Mouse (Mus musculus): ENCODE measurements around the gene Prr13. TPM values are rescaled to one million over a fixed set of nuclear protein-coding genes. Genes with fewer than 3 reads are reported as not detected.

Gene Prr13
- polyA plus RNA-seq, 1 experiment from 2014 or later, result 95.9 TPM

DNA sequence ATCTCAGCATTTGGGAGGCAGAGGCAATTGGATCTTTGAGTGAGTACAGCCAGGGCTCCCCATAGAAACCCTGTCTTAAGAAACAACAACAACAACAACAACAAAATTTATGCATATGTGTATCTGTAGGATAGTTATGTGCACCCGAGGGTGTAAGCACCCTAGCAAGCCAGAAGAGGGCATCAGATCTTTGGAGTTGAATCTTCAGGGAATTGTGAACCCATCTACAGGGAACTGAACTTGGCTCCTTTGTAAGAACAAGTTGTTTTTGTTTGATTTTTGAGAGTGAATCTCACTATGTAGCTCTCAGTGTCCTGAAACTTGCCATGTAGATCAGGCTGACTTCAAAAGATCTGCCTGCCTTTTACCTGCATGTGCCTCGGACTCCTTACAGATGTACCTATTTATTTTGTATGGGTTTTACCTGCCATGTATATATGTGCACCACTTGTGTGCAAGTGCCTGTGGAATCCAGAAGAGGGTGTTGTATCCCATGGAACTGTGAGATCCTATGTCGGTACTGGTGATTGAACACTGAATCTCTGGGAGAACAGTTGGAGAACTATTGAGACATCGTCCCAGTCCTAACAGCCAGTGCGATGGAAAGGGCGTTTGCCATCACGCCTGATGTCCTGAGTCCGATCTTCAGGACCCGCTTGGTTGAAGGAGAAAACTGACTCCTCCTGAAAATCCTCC lies 10.0 kb downstream of the Prr13 start:
- no peaks in the 10 kb centered on the region for H3K27me3 ChIP-seq (replicated peaks; ENCODE audit: control insufficient read depth, insufficient read depth, low read length)
- ATAC-seq (ENCODE audit: low read depth) (no peak), DNase-seq (ENCODE audit: low spot score) (no peak)
- H3K4me1 ChIP-seq (ENCODE audit: control insufficient read depth, insufficient read depth, low read length), result peaks cover 15% of the 10 kb centered on the region
- no peaks in the 10 kb centered on the region for H3K9me3 ChIP-seq (ENCODE audit: control insufficient read depth, low read length)
- WGBS, result 94% methylated on average over 9 of the region's 9 CpGs
- peaks cover 9% of the 10 kb centered on the region for H3K36me3 ChIP-seq (ENCODE audit: control insufficient read depth, insufficient read depth, low read length)
- no peak overlapping the region for H3K27ac ChIP-seq (replicated peaks; ENCODE audit: low read depth, low read length)
- no peak overlapping the region for H3K4me2 ChIP-seq (ENCODE audit: low read depth, low read length)
- H3K9ac ChIP-seq (ENCODE audit: low read depth, low read length), result no peak overlapping the region
- no peak overlapping the region for H3K4me3 ChIP-seq (ENCODE audit: low read depth, low read length)

DNA sequence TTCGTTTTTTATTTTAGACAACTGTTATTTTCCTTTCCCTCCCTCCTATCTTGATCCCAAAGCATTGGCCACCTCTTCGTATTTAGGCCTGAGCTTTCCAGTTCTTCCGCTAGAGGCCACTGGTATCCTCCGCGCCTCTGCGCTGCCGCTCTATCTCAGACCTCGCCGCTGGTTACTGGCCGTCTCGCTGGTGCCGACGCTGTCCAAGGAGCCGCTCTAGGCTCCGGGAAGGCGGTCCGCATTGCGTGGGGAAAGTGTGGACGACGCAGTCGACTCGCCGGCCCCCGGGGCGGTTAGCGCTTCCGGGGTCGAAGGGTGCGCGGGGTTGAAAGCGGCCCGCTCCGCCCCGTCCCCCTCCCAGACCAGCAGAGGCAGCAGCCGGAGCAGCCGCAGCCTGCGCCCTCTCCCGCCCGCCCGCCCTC lies 11.4 kb downstream of the Prr13 start, which contains the start of gene Pcbp2:
TSS of gene Pcbp2 (plus strand) at position 357 of the 422 bp plus-strand sequence.
- peak within 1 kb of the TSS; percentile 82 for H3K9ac ChIP-seq (ENCODE audit: low read depth, low read length)
- DNase-seq (ENCODE audit: low spot score), result peak; percentile 99
- H3K27ac ChIP-seq (replicated peaks; ENCODE audit: low read depth, low read length), result peak within 1 kb of the TSS; percentile 93
- H3K27me3 ChIP-seq (replicated peaks; ENCODE audit: control insufficient read depth, insufficient read depth, low read length), result no peaks in the 10 kb centered on the region
- under 1% methylated on average over 24 of the region's 40 CpGs for WGBS
- H3K4me2 ChIP-seq (ENCODE audit: low read depth, low read length), result peak within 1 kb of the TSS; percentile 75
- H3K4me1 ChIP-seq (ENCODE audit: control insufficient read depth, insufficient read depth, low read length), result peaks cover 15% of the 10 kb centered on the region
- H3K4me3 ChIP-seq (ENCODE audit: low read depth, low read length), result peak within 1 kb of the TSS; percentile 58
- peak; percentile 99 for ATAC-seq (ENCODE audit: low read depth)
- H3K36me3 ChIP-seq (ENCODE audit: control insufficient read depth, insufficient read depth, low read length), result peaks cover 22% of the 10 kb centered on the region
- H3K9me3 ChIP-seq (ENCODE audit: control insufficient read depth, low read length), result no peaks in the 10 kb centered on the region

DNA sequence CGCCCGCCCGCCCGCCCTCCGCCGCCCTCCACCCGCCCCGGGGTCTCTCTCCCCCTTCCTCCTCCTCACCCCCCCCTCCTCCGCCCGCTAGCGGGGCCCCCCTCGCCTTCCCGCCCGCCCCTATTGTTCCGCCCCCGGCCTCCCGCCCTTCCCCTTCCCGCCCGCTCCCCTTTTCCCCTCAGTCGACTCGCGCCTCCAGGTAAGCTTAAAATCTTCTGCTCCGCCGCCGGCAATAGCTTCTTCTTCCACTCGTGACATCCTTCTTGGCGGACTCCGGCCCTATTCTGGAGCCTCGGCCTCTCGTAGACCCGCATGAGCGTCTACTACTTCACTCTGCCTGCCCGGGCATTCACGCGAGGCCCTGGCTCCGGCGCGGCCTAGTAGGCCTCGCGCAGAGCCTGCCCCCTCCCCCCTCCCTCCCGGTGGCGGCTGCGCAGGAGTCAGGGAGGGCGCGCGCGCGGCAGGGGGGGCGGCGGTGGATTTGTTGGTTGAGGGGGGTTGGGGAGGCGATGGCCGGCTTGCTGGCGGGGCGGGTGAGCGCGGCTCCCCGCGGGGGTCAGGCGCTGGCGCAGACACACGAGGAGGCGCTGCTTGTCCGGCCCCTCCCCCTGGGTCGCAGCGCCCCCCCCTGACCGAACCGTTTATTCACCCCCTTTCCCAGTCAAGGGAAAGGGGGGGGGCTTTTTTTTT lies 11.9 kb downstream of the Prr13 start:
- Histone ChIP-seq H3K27me3 (replicated peaks; ENCODE audit: control insufficient read depth, insufficient read depth, low read length) (no peaks in the 10 kb centered on the region), H3K9me3 (ENCODE audit: control insufficient read depth, low read length) (no peaks in the 10 kb centered on the region), H3K36me3 (ENCODE audit: control insufficient read depth, insufficient read depth, low read length) (peaks cover 28% of the 10 kb centered on the region), H3K27ac (replicated peaks; ENCODE audit: low read depth, low read length) (peak overlapping the region; percentile 93), H3K4me3 (ENCODE audit: low read depth, low read length) (peak overlapping the region; percentile 58), H3K9ac (ENCODE audit: low read depth, low read length) (peak overlapping the region; percentile 82), H3K4me2 (ENCODE audit: low read depth, low read length) (peak overlapping the region; percentile 75), H3K4me1 (ENCODE audit: control insufficient read depth, insufficient read depth, low read length) (peaks cover 15% of the 10 kb centered on the region)
- DNase-seq (ENCODE audit: low spot score) (peak; percentile 89), ATAC-seq (ENCODE audit: low read depth) (peak; percentile 64)
- WGBS, result 0% methylated on average over 19 of the region's 67 CpGs

DNA sequence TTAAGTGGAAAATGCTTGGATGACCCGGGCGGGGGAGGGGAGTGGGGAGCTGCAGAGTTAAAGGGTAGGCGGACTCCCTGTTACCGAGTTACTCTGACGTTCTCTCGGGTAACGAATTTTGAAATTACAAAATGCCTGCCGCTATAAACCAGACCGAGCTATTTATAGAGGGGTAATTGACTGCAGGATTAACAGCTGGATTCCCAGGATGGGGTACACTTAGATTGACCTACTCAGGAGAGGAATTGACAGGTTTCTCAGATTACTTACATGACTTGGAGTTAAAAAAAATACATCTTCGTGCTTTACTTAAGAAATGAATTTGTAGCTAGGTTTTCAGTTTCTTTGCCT lies 12.4 kb downstream of the Prr13 start:
- Histone ChIP-seq H3K27me3 (replicated peaks; ENCODE audit: control insufficient read depth, insufficient read depth, low read length) (no peaks in the 10 kb centered on the region), H3K9me3 (ENCODE audit: control insufficient read depth, low read length) (no peaks in the 10 kb centered on the region), H3K27ac (replicated peaks; ENCODE audit: low read depth, low read length) (peak overlapping the region; percentile 93), H3K9ac (ENCODE audit: low read depth, low read length) (peak overlapping the region; percentile 82), H3K4me2 (ENCODE audit: low read depth, low read length) (peak overlapping the region; percentile 75), H3K36me3 (ENCODE audit: control insufficient read depth, insufficient read depth, low read length) (peaks cover 33% of the 10 kb centered on the region), H3K4me3 (ENCODE audit: low read depth, low read length) (peak overlapping the region; percentile 58), H3K4me1 (ENCODE audit: control insufficient read depth, insufficient read depth, low read length) (peaks cover 15% of the 10 kb centered on the region)
- DNase-seq (ENCODE audit: low spot score) (no peak), ATAC-seq (ENCODE audit: low read depth) (no peak)
- 0% methylated on average over 10 of the region's 10 CpGs for WGBS

DNA sequence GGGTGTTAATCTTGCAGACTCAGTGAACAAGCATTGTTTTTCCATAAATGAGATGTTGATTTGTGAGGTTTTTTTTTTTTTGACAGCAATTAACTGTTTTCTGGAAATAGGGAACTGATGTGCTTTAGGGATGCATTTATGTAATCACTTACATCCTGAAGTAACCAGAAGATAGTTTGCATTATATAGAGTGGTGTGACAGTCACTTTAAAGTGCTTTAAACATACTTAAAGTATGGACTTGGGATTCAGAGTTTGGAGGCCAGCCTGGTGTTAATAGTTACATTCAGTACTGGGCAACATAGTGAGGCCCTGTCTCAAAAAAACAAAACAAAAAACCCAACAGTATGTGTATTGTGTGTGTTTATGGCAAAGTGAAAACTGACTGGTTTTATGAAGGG lies 12.9 kb downstream of the Prr13 start:
- Histone ChIP-seq H3K4me1 (ENCODE audit: control insufficient read depth, insufficient read depth, low read length) (peaks cover 15% of the 10 kb centered on the region), H3K4me2 (ENCODE audit: low read depth, low read length) (peak overlapping the region; percentile 75), H3K36me3 (ENCODE audit: control insufficient read depth, insufficient read depth, low read length) (peaks cover 38% of the 10 kb centered on the region), H3K27me3 (replicated peaks; ENCODE audit: control insufficient read depth, insufficient read depth, low read length) (no peaks in the 10 kb centered on the region), H3K4me3 (ENCODE audit: low read depth, low read length) (peak overlapping the region; percentile 58), H3K27ac (replicated peaks; ENCODE audit: low read depth, low read length) (no peak overlapping the region), H3K9ac (ENCODE audit: low read depth, low read length) (peak overlapping the region; percentile 82), H3K9me3 (ENCODE audit: control insufficient read depth, low read length) (no peaks in the 10 kb centered on the region)
- ATAC-seq (ENCODE audit: low read depth), result no peak
- no peak for DNase-seq (ENCODE audit: low spot score)

DNA sequence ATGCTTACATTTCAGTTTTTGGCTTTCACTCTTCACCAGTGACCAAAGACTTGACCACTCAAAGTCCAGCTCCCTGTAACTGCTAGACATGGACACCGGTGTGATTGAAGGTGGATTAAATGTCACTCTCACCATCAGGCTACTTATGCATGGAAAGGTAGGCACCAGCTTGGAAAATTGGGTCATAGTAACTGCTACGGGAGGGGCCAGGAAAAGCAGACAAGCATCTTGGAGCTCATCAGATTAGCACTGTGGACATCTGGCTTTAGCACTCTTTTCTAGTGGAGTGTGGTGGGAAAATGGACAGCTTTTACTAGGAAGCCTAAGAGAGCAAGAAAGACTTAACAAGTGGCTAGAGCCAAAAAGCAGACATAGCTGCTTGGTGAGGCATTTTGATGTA lies 14.4 kb downstream of the Prr13 start:
- Histone ChIP-seq H3K9me3 (ENCODE audit: control insufficient read depth, low read length) (no peaks in the 10 kb centered on the region), H3K27me3 (replicated peaks; ENCODE audit: control insufficient read depth, insufficient read depth, low read length) (no peaks in the 10 kb centered on the region), H3K36me3 (ENCODE audit: control insufficient read depth, insufficient read depth, low read length) (peaks cover 53% of the 10 kb centered on the region), H3K4me2 (ENCODE audit: low read depth, low read length) (peak overlapping the region; percentile 75; the same call in 1 of the 2 replicates), H3K9ac (ENCODE audit: low read depth, low read length) (no peak overlapping the region), H3K4me1 (ENCODE audit: control insufficient read depth, insufficient read depth, low read length) (peaks cover 15% of the 10 kb centered on the region), H3K4me3 (ENCODE audit: low read depth, low read length) (no peak overlapping the region), H3K27ac (replicated peaks; ENCODE audit: low read depth, low read length) (no peak overlapping the region)
- no peak for ATAC-seq (ENCODE audit: low read depth)
- DNase-seq (ENCODE audit: low spot score), result no peak
- WGBS, result 63% methylated on average over 2 of the region's 2 CpGs

DNA sequence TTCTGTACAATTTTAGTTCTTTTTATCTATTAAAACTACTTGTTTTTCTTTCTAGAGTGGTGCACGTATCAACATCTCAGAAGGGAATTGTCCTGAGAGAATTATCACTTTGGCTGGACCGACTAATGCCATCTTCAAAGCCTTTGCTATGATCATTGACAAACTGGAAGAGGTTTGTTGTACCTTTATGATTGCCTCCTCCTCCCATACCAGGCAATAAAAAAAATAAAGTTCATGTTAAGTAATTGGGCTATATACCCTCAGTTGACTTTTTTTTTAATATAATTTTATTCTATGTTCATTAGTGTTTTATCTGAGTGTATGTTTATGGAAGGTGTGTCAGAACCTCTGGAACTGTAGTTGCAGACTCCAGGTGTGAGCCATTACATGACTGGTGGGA lies 15.7 kb downstream of the Prr13 start:
- 95% methylated on average over 2 of the region's 2 CpGs for WGBS
- ATAC-seq (ENCODE audit: low read depth) (no peak), DNase-seq (ENCODE audit: low spot score) (no peak)
- Histone ChIP-seq H3K27me3 (replicated peaks; ENCODE audit: control insufficient read depth, insufficient read depth, low read length) (no peaks in the 10 kb centered on the region), H3K4me1 (ENCODE audit: control insufficient read depth, insufficient read depth, low read length) (peaks cover 15% of the 10 kb centered on the region), H3K9ac (ENCODE audit: low read depth, low read length) (no peak overlapping the region), H3K4me3 (ENCODE audit: low read depth, low read length) (no peak overlapping the region), H3K36me3 (ENCODE audit: control insufficient read depth, insufficient read depth, low read length) (peaks cover 64% of the 10 kb centered on the region), H3K9me3 (ENCODE audit: control insufficient read depth, low read length) (no peaks in the 10 kb centered on the region), H3K4me2 (ENCODE audit: low read depth, low read length) (no peak overlapping the region), H3K27ac (replicated peaks; ENCODE audit: low read depth, low read length) (no peak overlapping the region)

DNA sequence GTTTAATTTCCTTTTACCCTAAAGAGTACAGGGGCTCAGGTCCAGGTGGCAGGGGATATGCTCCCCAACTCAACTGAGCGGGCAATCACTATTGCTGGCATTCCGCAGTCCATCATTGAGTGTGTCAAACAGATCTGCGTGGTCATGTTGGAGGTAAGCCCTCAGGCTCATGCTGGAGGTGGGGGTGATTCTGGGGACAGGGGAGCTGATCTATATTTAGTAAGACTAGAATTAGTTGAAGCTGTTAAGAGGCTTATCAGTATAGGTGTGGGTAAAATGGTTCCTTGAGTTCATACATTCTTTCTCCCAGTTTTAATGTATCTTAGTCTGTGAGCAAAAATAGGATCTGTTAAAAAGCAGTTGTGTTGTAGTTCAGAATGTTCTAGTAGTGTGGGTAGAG lies 24.3 kb downstream of the Prr13 start:
- Histone ChIP-seq H3K27ac (replicated peaks; ENCODE audit: low read depth, low read length) (no peak overlapping the region), H3K4me3 (ENCODE audit: low read depth, low read length) (no peak overlapping the region), H3K4me2 (ENCODE audit: low read depth, low read length) (no peak overlapping the region), H3K27me3 (replicated peaks; ENCODE audit: control insufficient read depth, insufficient read depth, low read length) (no peaks in the 10 kb centered on the region), H3K36me3 (ENCODE audit: control insufficient read depth, insufficient read depth, low read length) (peaks cover 90% of the 10 kb centered on the region), H3K9ac (ENCODE audit: low read depth, low read length) (no peak overlapping the region), H3K4me1 (ENCODE audit: control insufficient read depth, insufficient read depth, low read length) (no peaks in the 10 kb centered on the region), H3K9me3 (ENCODE audit: control insufficient read depth, low read length) (no peaks in the 10 kb centered on the region)
- WGBS, result 82% methylated on average over 3 of the region's 3 CpGs
- ATAC-seq (ENCODE audit: low read depth) (no peak), DNase-seq (ENCODE audit: low spot score) (no peak)

DNA sequence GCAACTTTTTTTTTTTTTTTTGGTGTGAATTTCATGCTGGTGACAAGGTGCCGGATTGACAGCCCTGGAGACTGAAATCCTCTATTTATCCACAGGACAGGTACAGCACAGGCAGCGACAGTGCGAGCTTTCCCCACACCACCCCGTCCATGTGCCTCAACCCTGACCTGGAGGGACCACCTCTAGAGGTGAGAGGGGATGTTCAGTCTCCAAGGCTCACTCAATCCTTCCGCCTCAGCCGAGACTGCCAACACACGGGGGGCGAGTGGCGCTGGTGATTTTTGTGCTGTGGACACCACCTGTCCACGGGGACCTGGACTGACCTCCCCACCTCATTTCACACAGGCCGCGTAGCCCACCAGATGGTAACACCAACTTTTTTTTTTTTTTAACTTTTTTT lies 27.0 kb downstream of the Prr13 start:
- Histone ChIP-seq H3K9me3 (ENCODE audit: control insufficient read depth, low read length) (no peaks in the 10 kb centered on the region), H3K9ac (ENCODE audit: low read depth, low read length) (no peak overlapping the region), H3K4me1 (ENCODE audit: control insufficient read depth, insufficient read depth, low read length) (no peaks in the 10 kb centered on the region), H3K36me3 (ENCODE audit: control insufficient read depth, insufficient read depth, low read length) (peaks cover 93% of the 10 kb centered on the region), H3K27me3 (replicated peaks; ENCODE audit: control insufficient read depth, insufficient read depth, low read length) (no peaks in the 10 kb centered on the region), H3K4me3 (ENCODE audit: low read depth, low read length) (no peak overlapping the region), H3K27ac (replicated peaks; ENCODE audit: low read depth, low read length) (no peak overlapping the region), H3K4me2 (ENCODE audit: low read depth, low read length) (no peak overlapping the region)
- DNase-seq (ENCODE audit: low spot score) (no peak), ATAC-seq (ENCODE audit: low read depth) (no peak)
- WGBS, result 93% methylated on average over 12 of the region's 12 CpGs
